Mouse (Mus musculus) midbrain, postnatal 0 days (tissue): Measurements from ENCODE around the gene Ldlrad3. TPM values are rescaled to one million over a fixed set of nuclear protein-coding genes. Genes with fewer than 3 reads are reported as not detected.
A peak's percentile ranks its signal among the peaks of the same experiment; 100 is the strongest.

Experiments
- ATAC-seq: fragments of 200-750 bp; cut with Nextera tagmentation; 2 replicates; pipeline ENCODE4 v1.8.0; 2017; ENCODE audit warnings: moderate number of reproducible peaks, mild to moderate bottlenecking, moderate TSS enrichment, moderate library complexity; ENCODE audit not compliant: low FRiP score
- DNase-seq: peaks from one replicate; pipeline ENCODE4 v3.0.0-alpha.2; 2015; ENCODE audit warnings: low spot score
- H3K27ac ChIP-seq: fragments of 300-500 bp; sonication (generic); 2 replicates; pipeline ENCODE4 v1.5.1; 2014; ENCODE audit warnings: low read depth, mild to moderate bottlenecking, low read length, mixed read lengths
- H3K27me3 ChIP-seq: fragments of 300-500 bp; sonication (generic); 2 replicates; pipeline ENCODE4 v1.6.1; 2014; ENCODE audit warnings: low read length, control low read depth, mixed read lengths; ENCODE audit not compliant: insufficient read depth
- H3K36me3 ChIP-seq: fragments of 300-500 bp; sonication (generic); 2 replicates; pipeline ENCODE4 v1.6.1; 2014; ENCODE audit warnings: low read length, control low read depth, mixed read lengths; ENCODE audit not compliant: insufficient read depth
- H3K4me1 ChIP-seq: fragments of 300-500 bp; sonication (generic); 2 replicates; pipeline ENCODE4 v1.6.1; 2014; ENCODE audit warnings: mild to moderate bottlenecking, control low read depth, antibody characterized with exemption, low read length, mixed read lengths; ENCODE audit not compliant: insufficient read depth
- H3K4me2 ChIP-seq: fragments of 300-500 bp; sonication (generic); 2 replicates; pipeline ENCODE4 v1.6.1; 2014; ENCODE audit warnings: low read depth, mild to moderate bottlenecking, low read length, mixed read lengths; ENCODE audit not compliant: poor library complexity, severe bottlenecking
- H3K4me3 ChIP-seq: fragments of 300-500 bp; sonication (generic); 2 replicates; pipeline ENCODE4 v1.5.1; 2014; ENCODE audit warnings: low read depth, mild to moderate bottlenecking, low read length, moderate library complexity
- H3K9ac ChIP-seq: fragments of 300-500 bp; sonication (generic); replicated peaks from 2 replicates; pipeline ENCODE4 v1.6.1; 2014; ENCODE audit warnings: mild to moderate bottlenecking, low read length, moderate library complexity, mixed read lengths; ENCODE audit not compliant: poor library complexity, severe bottlenecking
- H3K9me3 ChIP-seq: fragments of 300-500 bp; sonication (generic); 2 replicates; pipeline ENCODE4 v1.6.1; 2016; ENCODE audit warnings: low read length, control low read depth
- CTCF ChIP-seq: IDR thresholded peaks from 2 replicates; pipeline ENCODE4 v1.5.1; 2016; ENCODE audit warnings: antibody characterized with exemption, mild to moderate bottlenecking
- WGBS: fragments of 180-500 bp; shearing (Covaris S2); extraction: QIAGEN DNeasy Blood & Tissue Kit; methylation state at CpG from one replicate; pipeline ENCODE4 v1.1.7; 2014; 5-methylcytosine and 5-hydroxymethylcytosine counted together
- polyA plus RNA-seq: library from polyadenylated mRNA; unstranded; fragments of >200 nt; fragmentation: Nextera tagmentation; extraction: Ambion mirVana; gene quantifications from 2 replicates; pipeline ENCODE4 v1.2.1, GENCODE M21; 2015
- total RNA-seq: library from RNA; depleted of rRNA; stranded (reverse); fragments of >200 nt; gene quantifications from 2 replicates; pipeline ENCODE4 v1.2.3, GENCODE M21; 2014

The Ldlrad3 gene
- total and polyA plus RNA-seq, 2 experiments from 2014 or later: 18.4 to 25.0 TPM

DNA sequence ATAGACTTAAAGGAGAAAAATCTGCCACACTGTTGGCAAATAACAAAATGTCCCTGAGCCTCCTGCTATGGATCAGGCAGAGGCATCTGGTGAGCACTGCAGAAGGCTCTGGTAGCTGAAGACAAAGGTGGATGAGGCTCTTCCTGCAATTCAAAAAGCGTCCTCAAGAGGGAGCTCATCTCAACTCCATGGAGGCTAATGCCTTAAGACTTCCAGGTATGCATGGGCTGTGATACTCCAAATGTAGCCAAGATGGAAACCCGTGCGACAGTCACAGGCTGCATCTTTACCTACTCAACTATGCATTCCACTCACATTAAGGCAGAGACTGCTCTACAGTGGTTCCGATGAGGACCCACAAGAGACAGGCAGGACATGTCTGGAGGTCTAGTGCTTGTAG lies 108.6 kb downstream of the Ldlrad3 start:
- Histone ChIP-seq H3K27me3 (no peaks in the 10 kb centered on the region), H3K4me3 (no peak overlapping the region), H3K4me2 (no peak overlapping the region), H3K9me3 (no peaks in the 10 kb centered on the region), H3K4me1 (no peaks in the 10 kb centered on the region), H3K36me3 (no peaks in the 10 kb centered on the region), H3K9ac (no peak overlapping the region), H3K27ac (no peak overlapping the region)
- DNase-seq (peak; percentile 84), ATAC-seq (no peak)
- TF ChIP-seq CTCF: peak; percentile 79
- 44% methylated on average over 4 of the region's 4 CpGs for WGBS

DNA sequence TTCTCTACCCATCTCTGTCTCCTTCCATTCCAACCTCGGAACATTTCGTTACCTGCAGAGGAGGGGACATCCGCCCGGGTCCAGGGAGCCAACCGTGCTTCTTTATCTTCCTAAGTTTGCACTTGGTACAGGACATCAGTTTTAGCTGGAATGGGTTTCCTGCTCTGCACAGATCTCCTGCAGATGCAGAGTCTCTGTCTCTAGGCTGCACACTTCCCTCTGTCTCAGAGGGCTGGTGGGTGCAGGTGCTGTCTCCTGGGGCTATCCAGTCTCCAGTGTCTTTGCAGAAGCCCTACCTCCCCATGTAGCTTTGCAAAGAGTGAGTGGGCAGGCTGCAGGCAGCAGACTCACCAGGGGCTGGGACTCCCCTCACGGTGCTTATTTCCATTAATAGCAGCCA lies 109.9 kb downstream of the Ldlrad3 start:
- H3K4me1 ChIP-seq: no peaks in the 10 kb centered on the region
- ATAC-seq: no peak

DNA sequence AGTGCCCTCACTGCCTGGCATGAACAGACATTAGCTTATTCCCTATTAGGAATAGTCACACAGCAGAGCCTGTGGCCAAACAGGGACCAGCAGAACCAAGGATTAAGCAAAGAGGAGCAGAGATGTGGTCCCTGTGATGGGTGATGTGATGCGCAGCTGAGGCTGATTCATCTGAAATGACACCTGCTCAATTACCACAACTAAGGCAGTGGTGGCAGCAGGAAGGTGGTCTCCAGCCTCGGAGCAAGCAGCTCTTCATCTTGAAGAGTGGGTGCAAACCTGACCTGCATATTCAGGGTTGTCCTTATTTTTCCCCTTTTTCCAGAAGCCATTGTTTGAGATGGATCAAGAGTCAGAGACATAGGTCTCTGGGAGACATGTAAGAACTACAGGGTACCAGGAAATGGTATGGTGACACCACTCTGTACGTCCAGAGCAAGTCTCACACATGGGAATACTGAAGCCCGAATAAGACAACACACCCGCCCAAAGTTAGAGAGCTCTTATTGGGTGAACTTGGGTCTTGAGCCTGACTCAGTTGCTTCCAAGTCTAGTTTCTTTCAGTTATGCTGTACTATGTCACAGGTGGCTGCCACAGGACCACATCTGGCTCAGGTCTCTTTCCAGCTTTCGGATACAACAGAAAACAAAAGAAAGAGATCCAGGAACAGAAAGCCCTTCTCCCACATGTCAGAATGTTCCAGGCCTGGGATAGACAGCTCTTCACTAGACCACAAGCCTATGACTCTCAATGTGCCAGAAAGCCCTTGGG lies 112.7 kb downstream of the Ldlrad3 start:
- TF ChIP-seq CTCF: no peak
- WGBS: 97% methylated on average over 6 of the region's 6 CpGs
- H3K27me3 ChIP-seq: no peaks in the 10 kb centered on the region
- no peak overlapping the region for H3K4me2 ChIP-seq
- no peak overlapping the region for H3K27ac ChIP-seq
- no peak for DNase-seq
- ATAC-seq: no peak
- H3K36me3 ChIP-seq: no peaks in the 10 kb centered on the region
- no peaks in the 10 kb centered on the region for H3K9me3 ChIP-seq
- H3K9ac ChIP-seq: no peak overlapping the region
- H3K4me3 ChIP-seq: no peak overlapping the region
- H3K4me1 ChIP-seq: no peaks in the 10 kb centered on the region

More for the DNA sequence above, 109.9 kb downstream of the Ldlrad3 start:
- 96% methylated on average over 6 of the region's 6 CpGs for WGBS
- no peak overlapping the region for H3K9ac ChIP-seq
- no peak overlapping the region for H3K4me3 ChIP-seq
- H3K4me2 ChIP-seq: no peak overlapping the region
- TF ChIP-seq CTCF: no peak
- H3K36me3 ChIP-seq: no peaks in the 10 kb centered on the region
- no peak overlapping the region for H3K27ac ChIP-seq
- DNase-seq: no peak
- no peaks in the 10 kb centered on the region for H3K9me3 ChIP-seq
- no peaks in the 10 kb centered on the region for H3K27me3 ChIP-seq

DNA sequence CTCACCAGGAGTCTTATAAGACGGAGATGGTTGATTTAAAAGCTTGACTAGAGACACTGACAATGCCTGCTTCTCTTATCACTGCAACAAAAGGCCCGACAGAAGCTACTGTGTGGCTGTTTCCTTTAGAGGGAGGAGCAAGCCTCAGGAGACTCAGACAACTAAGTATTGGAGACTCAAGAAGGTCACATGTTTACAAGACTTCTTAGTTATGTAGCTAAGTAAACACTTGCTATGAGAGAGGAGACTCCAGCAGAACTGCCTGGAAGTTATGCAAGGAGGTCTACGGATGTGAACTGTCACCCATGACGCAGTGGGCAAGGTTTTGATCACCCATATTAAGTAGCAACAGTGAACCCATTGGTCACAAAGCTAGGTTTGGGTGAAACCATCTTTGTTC lies 113.3 kb downstream of the Ldlrad3 start:
- no peaks in the 10 kb centered on the region for H3K36me3 ChIP-seq
- H3K9ac ChIP-seq: no peak overlapping the region
- WGBS: 78% methylated on average over 4 of the region's 4 CpGs
- no peak for DNase-seq
- ATAC-seq: no peak
- H3K4me3 ChIP-seq: no peak overlapping the region
- H3K9me3 ChIP-seq: no peaks in the 10 kb centered on the region
- H3K27me3 ChIP-seq: no peaks in the 10 kb centered on the region
- no peak for TF ChIP-seq CTCF
- H3K4me1 ChIP-seq: no peaks in the 10 kb centered on the region
- no peak overlapping the region for H3K27ac ChIP-seq
- no peak overlapping the region for H3K4me2 ChIP-seq

DNA sequence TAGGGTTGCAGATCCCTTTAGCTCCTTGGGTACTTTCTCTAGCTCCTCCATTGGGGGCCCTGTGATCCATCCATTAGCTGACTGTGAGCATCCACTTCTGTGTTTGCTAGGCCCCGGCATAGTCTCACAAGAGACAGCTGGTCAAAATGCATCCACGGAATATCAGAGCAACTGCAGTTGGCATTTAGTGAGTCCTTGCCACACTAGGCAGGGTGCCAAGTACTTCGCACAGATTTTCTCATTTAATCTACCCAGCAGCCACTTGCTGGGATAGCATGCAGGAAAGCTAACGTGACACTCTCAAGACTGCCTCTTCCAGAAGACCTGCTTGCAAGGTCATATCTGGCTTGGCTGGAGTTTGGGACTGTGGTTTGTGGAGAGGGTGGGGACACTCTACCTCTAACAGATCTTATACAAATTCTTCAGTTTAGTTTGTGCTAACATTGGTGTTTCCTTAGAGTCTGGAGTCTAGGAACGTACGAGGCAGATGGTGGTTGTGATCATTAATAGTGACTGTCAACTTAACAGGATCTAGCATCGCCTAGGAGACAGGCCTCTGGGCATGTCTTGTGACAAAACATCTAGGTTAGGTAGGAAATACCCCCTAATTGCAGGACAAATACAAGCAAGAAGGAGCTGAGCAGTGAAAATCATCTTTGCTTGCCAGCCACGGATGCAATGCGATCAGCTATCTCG lies 115.0 kb downstream of the Ldlrad3 start:
- 68% methylated on average over 10 of the region's 10 CpGs for WGBS
- no peak for ATAC-seq

DNA sequence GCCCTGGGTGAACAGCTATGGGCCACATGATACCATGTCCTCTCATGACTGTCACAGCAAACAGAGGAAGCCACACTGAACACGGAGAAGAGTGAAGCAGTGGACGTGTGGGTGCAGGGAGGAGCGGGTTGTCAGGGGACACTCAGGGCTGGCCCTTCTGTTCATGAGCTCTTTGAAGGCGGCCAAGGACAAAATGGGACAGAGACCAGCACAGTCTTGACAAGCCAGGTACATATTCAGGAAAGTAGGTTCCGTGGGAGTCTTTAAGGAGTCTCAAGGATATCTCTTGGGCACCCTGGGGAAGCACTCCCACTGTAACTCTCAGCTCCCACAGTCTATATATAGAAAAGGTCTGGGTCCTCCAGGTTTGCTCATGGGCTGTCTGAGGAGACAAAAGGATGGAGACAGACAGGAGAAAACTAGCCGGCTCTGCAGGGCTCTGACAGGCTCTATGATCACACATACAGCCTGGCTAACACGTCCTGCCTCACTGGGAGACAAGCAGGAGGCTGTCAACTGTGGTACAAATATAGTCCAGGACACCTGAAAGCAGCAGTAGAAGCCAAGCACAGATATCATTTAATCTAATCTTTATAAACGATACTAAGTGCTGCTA lies 121.3 kb downstream of the Ldlrad3 start:
- Histone ChIP-seq H3K36me3 (no peaks in the 10 kb centered on the region), H3K27ac (no peak overlapping the region), H3K27me3 (no peaks in the 10 kb centered on the region), H3K9me3 (no peaks in the 10 kb centered on the region), H3K4me3 (no peak overlapping the region), H3K4me2 (no peak overlapping the region), H3K4me1 (no peaks in the 10 kb centered on the region), H3K9ac (no peak overlapping the region)
- WGBS: 91% methylated on average over 8 of the region's 8 CpGs
- no peak for DNase-seq
- no peak for ATAC-seq
- no peak for TF ChIP-seq CTCF

More for the DNA sequence above, 115.0 kb downstream of the Ldlrad3 start:
- no peaks in the 10 kb centered on the region for H3K27me3 ChIP-seq
- H3K4me2 ChIP-seq: no peak overlapping the region
- H3K9me3 ChIP-seq: no peaks in the 10 kb centered on the region
- no peak overlapping the region for H3K9ac ChIP-seq
- no peak for TF ChIP-seq CTCF
- peak; percentile 76 for DNase-seq
- no peak overlapping the region for H3K27ac ChIP-seq
- H3K36me3 ChIP-seq: no peaks in the 10 kb centered on the region
- no peak overlapping the region for H3K4me3 ChIP-seq
- H3K4me1 ChIP-seq: no peaks in the 10 kb centered on the region
